Mouse (Mus musculus) intestine, embryonic 15.5 days (tissue): Measurements from ENCODE around the gene Psmb3. TPM values are rescaled to one million over a fixed set of nuclear protein-coding genes. Genes with fewer than 3 reads are reported as not detected.
A peak's percentile ranks its signal among the peaks of the same experiment; 100 is the strongest.

Source experiments
- ATAC-seq: fragments of 200-750 bp; cut with Nextera tagmentation; 2 replicates; pipeline ENCODE4 v1.8.0; 2017; ENCODE audit warnings: moderate TSS enrichment, moderate library complexity
- H3K27ac ChIP-seq: fragments of 300-500 bp; sonication (generic); 2 replicates; pipeline ENCODE4 v1.5.1; 2015; ENCODE audit warnings: mild to moderate bottlenecking, inconsistent platforms
- H3K27me3 ChIP-seq: fragments of 300-500 bp; sonication (generic); replicated peaks from 2 replicates; pipeline ENCODE4 v1.6.1; 2015; ENCODE audit warnings: inconsistent platforms
- H3K36me3 ChIP-seq: fragments of 300-500 bp; sonication (generic); 2 replicates; pipeline ENCODE4 v1.6.1; 2015; ENCODE audit warnings: inconsistent platforms
- H3K4me1 ChIP-seq: fragments of 300-500 bp; sonication (generic); replicated peaks from 2 replicates; pipeline ENCODE4 v1.6.1; 2015; ENCODE audit warnings: inconsistent platforms
- H3K4me2 ChIP-seq: fragments of 300-500 bp; sonication (generic); replicated peaks from 2 replicates; pipeline ENCODE4 v1.6.1; 2015; ENCODE audit warnings: mild to moderate bottlenecking, inconsistent platforms
- H3K4me3 ChIP-seq: fragments of 300-500 bp; sonication (generic); replicated peaks from 2 replicates; pipeline ENCODE4 v1.5.1; 2015; ENCODE audit warnings: inconsistent platforms
- H3K9ac ChIP-seq: fragments of 300-500 bp; sonication (generic); 2 replicates; pipeline ENCODE4 v1.6.1; 2015; ENCODE audit warnings: inconsistent platforms
- H3K9me3 ChIP-seq: fragments of 300-500 bp; sonication (generic); 2 replicates; pipeline ENCODE4 v1.6.1; 2016; ENCODE audit warnings: inconsistent platforms
- WGBS: fragments of 180-500 bp; shearing (Covaris S2); methylation state at CpG from one replicate; pipeline ENCODE4 v1.1.7; 2015; 5-methylcytosine and 5-hydroxymethylcytosine counted together
- polyA plus RNA-seq: library from polyadenylated mRNA; unstranded; fragments of >200 nt; fragmentation: Nextera tagmentation; extraction: Ambion mirVana; gene quantifications from 2 replicates; pipeline ENCODE4 v1.2.1, GENCODE M21; 2015

Gene Psmb3
- polyA plus RNA-seq, 1 experiment from 2014 or later, result 426 TPM

DNA sequence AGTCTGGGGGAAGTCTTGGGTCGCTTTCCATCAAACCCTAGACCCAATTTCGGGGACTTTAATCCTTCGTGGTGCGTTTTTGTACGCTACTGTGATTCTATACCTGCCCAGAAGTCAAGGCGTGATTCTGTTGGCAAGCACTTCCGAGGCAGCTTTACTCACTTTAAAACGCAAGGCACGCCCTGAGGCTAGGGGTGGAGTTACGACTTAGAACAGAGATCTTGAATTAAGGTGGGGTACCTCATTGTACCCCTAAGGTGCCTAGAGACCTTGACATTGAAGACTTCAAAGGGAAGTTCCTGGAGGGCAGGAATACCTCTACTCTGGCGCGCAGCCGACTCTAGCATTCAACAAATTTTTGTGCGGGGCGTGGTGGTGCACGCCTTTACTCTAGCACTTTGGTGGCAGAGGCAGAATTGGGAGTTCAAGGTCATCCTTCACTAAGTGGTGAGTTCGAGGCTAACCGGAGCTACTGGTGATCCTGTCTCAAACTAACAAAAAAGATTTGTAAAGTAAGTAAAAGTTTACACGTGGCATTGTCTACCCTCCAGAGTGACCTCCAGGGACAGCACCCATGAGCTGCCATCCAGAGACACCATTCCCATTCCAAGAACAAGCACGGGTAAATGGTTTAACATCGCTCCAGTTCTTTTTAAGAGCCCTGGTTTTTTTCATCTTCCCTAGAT lies 40.8 kb upstream of the Psmb3 start:
- peak overlapping the region; percentile 92 for H3K27ac ChIP-seq
- 1% methylated on average over 21 of the region's 21 CpGs for WGBS
- peak overlapping the region; percentile 87 for H3K4me2 ChIP-seq
- peak overlapping the region; percentile 84 for H3K9ac ChIP-seq
- peaks cover 19% of the 10 kb centered on the region for H3K36me3 ChIP-seq
- H3K4me3 ChIP-seq, result peak overlapping the region; percentile 90
- peak; percentile 4; the same call in 1 of the 2 replicates for ATAC-seq
- peaks cover 5% of the 10 kb centered on the region; the same call in 1 of the 2 replicates for H3K27me3 ChIP-seq
- peaks cover 41% of the 10 kb centered on the region for H3K4me1 ChIP-seq
- no peaks in the 10 kb centered on the region for H3K9me3 ChIP-seq

DNA sequence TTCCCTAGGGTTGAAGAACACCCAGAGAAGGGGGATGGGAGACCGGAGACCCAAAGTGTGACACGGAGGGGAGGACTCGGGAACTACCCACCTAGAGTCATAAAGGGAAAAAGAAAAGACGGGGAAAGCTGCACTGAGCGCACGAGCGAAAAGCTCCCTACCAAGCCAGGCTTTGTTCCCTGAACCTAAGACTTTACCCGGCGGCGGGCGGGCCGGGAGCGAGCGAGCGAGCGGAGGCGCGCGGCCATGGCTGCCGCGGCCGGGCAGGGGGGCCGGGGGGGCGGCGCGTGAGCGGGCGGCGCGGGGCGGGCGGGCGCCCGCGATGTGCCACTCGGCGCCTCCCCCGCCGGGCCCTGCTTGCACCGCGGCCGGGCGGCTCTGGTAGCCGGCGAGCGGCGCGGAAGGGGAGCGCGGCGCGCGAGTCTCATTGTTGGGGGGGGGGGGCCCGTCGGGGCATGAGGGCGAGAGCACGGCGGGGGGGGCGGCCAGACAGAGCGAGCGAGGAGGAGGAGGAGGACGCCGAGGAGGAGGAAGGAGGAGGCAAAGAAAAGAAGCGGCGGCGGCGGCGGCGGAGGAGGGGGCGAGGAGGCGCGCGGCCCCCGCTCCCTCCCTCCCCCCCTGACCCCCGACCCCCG lies 40.2 kb upstream of the Psmb3 start, which contains the start of gene Mllt6:
Mllt6 (plus strand) TSS at position 522 of the 635 bp plus-strand sequence.
- peak within 1 kb of the TSS; percentile 84 for H3K9ac ChIP-seq
- peaks cover 19% of the 10 kb centered on the region for H3K36me3 ChIP-seq
- H3K27me3 ChIP-seq, result peaks cover 5% of the 10 kb centered on the region; the same call in 1 of the 2 replicates
- WGBS, result under 1% methylated on average over 47 of the region's 76 CpGs
- H3K4me2 ChIP-seq, result peak within 1 kb of the TSS; percentile 87
- no peaks in the 10 kb centered on the region for H3K9me3 ChIP-seq
- peak within 1 kb of the TSS; percentile 90 for H3K4me3 ChIP-seq
- H3K4me1 ChIP-seq, result peaks cover 39% of the 10 kb centered on the region
- peak; percentile 35 for ATAC-seq
- peak within 1 kb of the TSS; percentile 92 for H3K27ac ChIP-seq

DNA sequence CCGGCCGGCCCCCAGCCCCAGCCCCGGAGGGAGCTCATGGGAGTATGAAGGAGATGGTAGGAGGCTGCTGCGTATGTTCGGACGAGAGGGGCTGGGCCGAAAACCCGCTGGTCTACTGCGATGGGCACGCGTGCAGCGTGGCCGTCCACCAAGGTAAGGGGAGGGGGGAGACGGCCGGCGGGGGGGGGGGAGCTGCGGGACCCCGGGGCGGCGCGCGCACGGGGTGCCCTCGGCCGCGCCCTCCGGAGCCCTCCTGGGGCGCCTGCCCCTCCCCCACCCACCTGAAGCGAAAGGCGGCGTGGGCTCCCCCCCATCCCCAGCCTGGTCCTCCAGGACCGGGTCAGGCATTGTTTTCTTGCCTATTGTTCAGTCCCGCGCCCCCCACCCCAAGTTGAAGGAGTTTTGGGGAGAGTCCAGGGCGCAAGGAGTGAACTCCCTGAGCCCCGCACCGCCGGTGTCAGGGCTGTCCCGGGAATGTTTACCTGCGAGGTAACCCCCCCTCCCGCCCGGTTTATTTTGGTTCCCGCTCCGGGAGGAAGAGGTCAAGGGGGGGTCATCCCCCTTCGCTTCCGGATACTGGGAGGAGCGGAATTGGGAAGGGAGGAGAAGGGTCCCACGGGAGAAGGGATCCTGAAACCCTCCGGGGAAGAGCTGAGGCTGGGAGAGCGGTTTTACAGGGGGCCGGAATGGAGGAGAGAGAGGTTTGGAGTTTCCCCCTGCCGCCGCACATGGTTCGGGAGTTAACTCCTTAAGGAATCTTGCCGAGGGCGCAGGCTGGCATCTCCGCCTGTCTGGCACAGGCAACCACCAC lies 39.5 kb upstream of the Psmb3 start:
- Histone ChIP-seq H3K4me2 (peak overlapping the region; percentile 87), H3K27ac (peak overlapping the region; percentile 92), H3K27me3 (peaks cover 5% of the 10 kb centered on the region; the same call in 1 of the 2 replicates), H3K4me3 (peak overlapping the region; percentile 90), H3K36me3 (peaks cover 19% of the 10 kb centered on the region), H3K9ac (peak overlapping the region; percentile 84), H3K4me1 (peaks cover 41% of the 10 kb centered on the region), H3K9me3 (no peaks in the 10 kb centered on the region)
- under 1% methylated on average over 29 of the region's 57 CpGs for WGBS
- no peak for ATAC-seq

DNA sequence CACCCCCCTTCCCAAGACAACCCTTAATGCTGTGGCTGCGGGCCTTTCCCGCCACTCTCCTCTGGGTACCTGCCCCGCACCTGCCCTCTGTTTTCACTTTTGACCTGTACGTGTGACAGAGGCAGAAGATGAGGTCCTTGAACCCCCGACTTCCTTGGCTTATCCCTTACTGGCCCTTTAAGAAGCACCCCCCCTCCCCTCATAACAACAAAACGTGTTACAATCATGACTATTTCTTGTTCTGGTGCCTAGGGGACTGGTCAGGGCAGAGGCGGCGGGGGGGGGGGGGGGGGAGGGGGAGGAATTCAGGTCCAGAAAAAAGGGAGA lies 38.9 kb upstream of the Psmb3 start:
- under 1% methylated on average over 6 of the region's 8 CpGs for WGBS
- peaks cover 44% of the 10 kb centered on the region for H3K4me1 ChIP-seq

DNA sequence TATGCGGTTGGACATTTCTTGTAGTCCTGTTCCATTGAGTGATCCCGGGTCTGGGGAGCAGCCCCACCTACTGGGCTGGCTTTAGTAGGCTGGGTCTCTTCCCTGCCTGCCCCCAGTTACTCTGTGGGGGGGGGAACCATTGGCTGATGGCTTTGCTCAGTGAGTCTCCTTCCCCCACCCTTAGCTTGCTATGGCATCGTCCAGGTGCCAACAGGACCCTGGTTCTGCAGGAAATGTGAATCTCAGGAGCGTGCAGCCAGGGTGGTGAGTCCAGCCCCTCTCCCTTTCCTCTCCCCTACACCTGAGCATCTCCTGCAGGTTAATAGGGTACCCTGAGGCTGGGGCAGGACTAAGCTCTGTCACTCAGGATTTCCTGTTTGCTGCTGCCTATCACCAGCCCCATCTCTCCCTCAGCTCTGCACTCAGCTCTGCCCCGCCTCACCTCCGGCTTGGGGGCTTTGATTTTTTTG lies 38.4 kb upstream of the Psmb3 start:
- Histone ChIP-seq H3K9ac (no peak overlapping the region), H3K36me3 (peaks cover 28% of the 10 kb centered on the region), H3K27ac (no peak overlapping the region), H3K9me3 (no peaks in the 10 kb centered on the region), H3K4me1 (peaks cover 44% of the 10 kb centered on the region), H3K4me3 (peak overlapping the region; percentile 90), H3K4me2 (peak overlapping the region; percentile 87), H3K27me3 (peaks cover 5% of the 10 kb centered on the region; the same call in 1 of the 2 replicates)
- no peak for ATAC-seq
- 38% methylated on average over 6 of the region's 6 CpGs for WGBS

More for the DNA sequence above, 38.9 kb upstream of the Psmb3 start:
- Histone ChIP-seq H3K4me3 (peak overlapping the region; percentile 90), H3K9me3 (no peaks in the 10 kb centered on the region), H3K4me2 (peak overlapping the region; percentile 87), H3K36me3 (peaks cover 25% of the 10 kb centered on the region), H3K27me3 (peaks cover 5% of the 10 kb centered on the region; the same call in 1 of the 2 replicates), H3K9ac (peak overlapping the region; percentile 84), H3K27ac (peak overlapping the region; percentile 92)
- no peak for ATAC-seq

DNA sequence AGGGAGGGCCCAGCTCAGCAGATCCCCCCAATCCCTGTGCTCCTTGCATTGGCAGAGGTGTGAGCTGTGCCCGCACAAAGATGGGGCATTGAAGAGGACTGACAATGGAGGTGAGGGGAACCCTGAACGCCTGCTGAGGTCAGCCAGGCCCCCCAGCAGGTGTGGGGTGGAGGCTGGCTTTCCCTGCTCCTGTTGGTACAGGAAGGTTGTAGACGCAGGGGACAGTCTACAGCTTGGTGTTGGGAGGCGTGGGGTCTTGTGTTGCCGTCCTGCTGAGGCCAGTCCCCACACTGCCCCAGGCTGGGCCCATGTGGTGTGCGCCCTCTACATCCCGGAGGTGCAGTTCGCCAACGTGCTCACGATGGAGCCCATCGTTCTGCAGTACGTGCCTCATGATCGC lies 37.8 kb upstream of the Psmb3 start:
- peak overlapping the region; percentile 90; the same call in 1 of the 2 replicates for H3K4me3 ChIP-seq
- peaks cover 5% of the 10 kb centered on the region; the same call in 1 of the 2 replicates for H3K27me3 ChIP-seq
- H3K4me1 ChIP-seq, result peaks cover 47% of the 10 kb centered on the region
- H3K9me3 ChIP-seq, result no peaks in the 10 kb centered on the region
- peak overlapping the region; percentile 87; the same call in 1 of the 2 replicates for H3K4me2 ChIP-seq
- H3K36me3 ChIP-seq, result peaks cover 31% of the 10 kb centered on the region
- H3K9ac ChIP-seq, result no peak overlapping the region
- WGBS, result 91% methylated on average over 13 of the region's 13 CpGs
- no peak overlapping the region for H3K27ac ChIP-seq
- ATAC-seq, result no peak

DNA sequence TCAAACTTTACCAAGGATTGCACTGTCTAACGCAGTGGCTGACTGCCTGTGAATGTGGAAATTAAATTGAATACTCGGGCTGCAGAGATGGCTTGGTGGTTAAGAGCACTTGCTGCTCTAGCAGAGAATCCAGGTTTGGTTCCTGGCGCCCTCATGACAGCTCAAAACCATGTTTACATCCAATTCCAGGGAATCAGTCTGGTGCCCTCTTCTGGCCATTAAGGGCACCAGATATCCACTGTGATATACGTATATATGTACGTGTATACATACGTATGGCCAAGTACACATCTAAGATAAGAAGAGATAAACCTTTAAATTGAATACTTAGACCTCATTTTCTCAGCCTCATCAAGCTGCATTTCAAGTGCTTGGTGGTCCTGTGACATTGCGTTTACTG lies 37.0 kb upstream of the Psmb3 start:
- Histone ChIP-seq H3K36me3 (peaks cover 37% of the 10 kb centered on the region), H3K4me1 (peaks cover 39% of the 10 kb centered on the region), H3K27ac (no peak overlapping the region), H3K9me3 (no peaks in the 10 kb centered on the region), H3K27me3 (peaks cover 5% of the 10 kb centered on the region; the same call in 1 of the 2 replicates), H3K4me3 (no peak overlapping the region), H3K9ac (no peak overlapping the region), H3K4me2 (no peak overlapping the region)
- 93% methylated on average over 7 of the region's 7 CpGs for WGBS
- no peak for ATAC-seq

DNA sequence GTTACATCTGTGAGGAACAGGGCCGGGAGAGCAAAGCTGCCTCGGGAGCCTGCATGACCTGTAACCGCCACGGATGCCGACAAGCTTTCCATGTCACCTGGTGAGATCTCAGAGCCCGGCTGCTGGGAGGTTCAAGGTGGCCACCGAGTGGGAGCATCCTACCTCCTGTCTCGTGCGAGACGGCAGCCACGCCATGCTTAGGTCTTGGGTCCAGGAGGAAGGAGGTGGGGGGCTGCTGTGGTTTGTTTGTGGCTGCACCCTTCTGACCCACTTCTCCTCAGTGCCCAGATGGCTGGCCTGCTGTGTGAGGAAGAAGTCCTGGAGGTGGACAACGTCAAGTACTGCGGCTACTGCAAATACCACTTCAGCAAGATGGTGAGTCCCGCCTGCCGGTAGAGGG lies 36.4 kb upstream of the Psmb3 start:
- Histone ChIP-seq H3K27me3 (peaks cover 2% of the 10 kb centered on the region; the same call in 1 of the 2 replicates), H3K9ac (no peak overlapping the region), H3K27ac (no peak overlapping the region), H3K4me3 (no peak overlapping the region), H3K36me3 (peaks cover 37% of the 10 kb centered on the region), H3K4me1 (peaks cover 35% of the 10 kb centered on the region), H3K9me3 (no peaks in the 10 kb centered on the region), H3K4me2 (no peak overlapping the region)
- 88% methylated on average over 15 of the region's 15 CpGs for WGBS
- no peak for ATAC-seq

DNA sequence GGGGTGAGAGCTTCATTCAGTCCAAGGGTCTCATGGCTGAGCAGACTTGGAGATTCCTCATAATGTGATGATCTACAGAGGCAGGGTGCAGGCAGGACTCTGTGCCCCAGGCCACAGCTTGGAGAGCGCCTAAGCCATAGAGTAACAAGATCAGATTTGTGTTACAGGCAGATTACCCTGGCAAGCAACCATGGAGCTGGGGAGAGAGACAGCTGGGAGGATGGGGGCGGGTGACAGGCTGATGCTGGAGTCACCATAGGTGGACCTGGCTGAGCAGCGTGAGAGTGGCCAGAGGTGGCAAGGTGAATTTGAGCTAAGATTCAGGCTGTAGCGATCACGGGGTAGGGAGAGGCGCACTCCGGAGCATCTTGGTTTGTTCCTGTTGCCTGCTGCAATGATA lies 35.0 kb upstream of the Psmb3 start:
- Histone ChIP-seq H3K4me1 (peaks cover 25% of the 10 kb centered on the region), H3K27me3 (no peaks in the 10 kb centered on the region), H3K9me3 (no peaks in the 10 kb centered on the region), H3K4me2 (no peak overlapping the region), H3K36me3 (peaks cover 50% of the 10 kb centered on the region), H3K9ac (no peak overlapping the region), H3K27ac (no peak overlapping the region), H3K4me3 (no peak overlapping the region)
- 90% methylated on average over 7 of the region's 7 CpGs for WGBS
- no peak for ATAC-seq

DNA sequence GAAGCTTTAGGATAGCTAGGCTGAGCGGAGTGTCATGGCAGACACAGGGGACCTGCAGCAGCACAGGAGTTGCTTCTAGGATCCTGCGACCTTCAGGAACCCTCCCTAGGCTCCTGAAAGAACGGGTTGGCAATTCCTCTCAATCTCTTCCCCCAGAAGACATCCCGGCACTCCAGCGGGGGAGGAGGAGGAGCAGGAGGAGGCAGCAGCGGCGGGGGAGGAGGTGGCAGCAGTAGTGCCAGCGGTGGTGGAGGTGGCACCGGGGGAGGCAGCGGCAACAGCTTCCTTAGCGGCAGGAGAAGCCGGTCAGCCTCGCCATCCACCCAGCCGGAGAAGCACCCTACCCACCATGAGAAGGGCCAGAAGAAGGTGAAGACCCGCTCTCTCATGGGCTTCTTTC lies 33.9 kb upstream of the Psmb3 start:
- ATAC-seq, result no peak
- no peak overlapping the region for H3K4me2 ChIP-seq
- H3K27me3 ChIP-seq, result no peaks in the 10 kb centered on the region
- 68% methylated on average over 15 of the region's 15 CpGs for WGBS
- no peak overlapping the region for H3K27ac ChIP-seq
- H3K4me3 ChIP-seq, result no peak overlapping the region
- peaks cover 23% of the 10 kb centered on the region for H3K4me1 ChIP-seq
- no peaks in the 10 kb centered on the region for H3K9me3 ChIP-seq
- peaks cover 61% of the 10 kb centered on the region for H3K36me3 ChIP-seq
- no peak overlapping the region for H3K9ac ChIP-seq

DNA sequence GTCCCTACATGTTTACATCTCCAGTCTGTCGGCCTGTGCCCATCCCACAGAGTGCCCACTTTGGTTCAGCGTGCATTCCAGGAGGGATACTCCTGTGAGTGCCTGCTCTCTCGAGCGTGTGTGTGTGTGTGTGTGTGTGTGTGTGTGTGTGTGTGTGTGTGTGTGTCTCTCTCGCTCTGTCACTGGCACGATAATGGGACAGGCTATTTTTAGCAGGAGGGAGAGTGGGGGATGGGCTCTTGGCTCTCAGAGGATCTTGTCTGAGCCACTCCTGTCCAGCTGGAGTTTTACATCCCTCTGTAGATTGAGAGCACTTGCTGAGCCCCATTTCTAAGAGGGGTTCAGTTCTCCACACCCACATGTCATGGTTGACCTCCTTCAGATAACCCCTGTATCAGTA lies 33.4 kb upstream of the Psmb3 start:
- peaks cover 66% of the 10 kb centered on the region for H3K36me3 ChIP-seq
- no peak overlapping the region for H3K4me2 ChIP-seq

More for the DNA sequence above, 33.4 kb upstream of the Psmb3 start:
- Histone ChIP-seq H3K4me3 (no peak overlapping the region), H3K9ac (no peak overlapping the region), H3K27me3 (no peaks in the 10 kb centered on the region), H3K27ac (no peak overlapping the region), H3K4me1 (peaks cover 20% of the 10 kb centered on the region), H3K9me3 (no peaks in the 10 kb centered on the region)
- ATAC-seq, result peak; percentile 11; the same call in 1 of the 2 replicates
- 17% methylated on average over 6 of the region's 6 CpGs for WGBS
